Mouse (Mus musculus) stomach, embryonic 15.5 days (tissue): ENCODE results near the gene Frmpd2. TPM values are rescaled to one million over a fixed set of nuclear protein-coding genes. Genes with fewer than 3 reads are reported as not detected.

Experiments used
- ATAC-seq: fragments of 200-750 bp; cut with Nextera tagmentation; 2 replicates; pipeline ENCODE4 v1.8.0; 2017; ENCODE audit warnings: low read depth, moderate number of reproducible peaks, moderate TSS enrichment; ENCODE audit not compliant: insufficient read depth, low FRiP score
- H3K27ac ChIP-seq: fragments of 300-500 bp; sonication (generic); 2 replicates; pipeline ENCODE4 v1.5.1; 2015; ENCODE audit warnings: mild to moderate bottlenecking, inconsistent platforms
- H3K27me3 ChIP-seq: fragments of 300-500 bp; sonication (generic); replicated peaks from 2 replicates; pipeline ENCODE4 v1.6.1; 2015; ENCODE audit warnings: inconsistent platforms
- H3K36me3 ChIP-seq: fragments of 300-500 bp; sonication (generic); 2 replicates; pipeline ENCODE4 v1.6.1; 2015; ENCODE audit warnings: inconsistent platforms
- H3K4me1 ChIP-seq: fragments of 300-500 bp; sonication (generic); 2 replicates; pipeline ENCODE4 v1.6.1; 2015; ENCODE audit warnings: inconsistent platforms
- H3K4me2 ChIP-seq: fragments of 300-500 bp; sonication (generic); 2 replicates; pipeline ENCODE4 v1.6.1; 2015; ENCODE audit warnings: mild to moderate bottlenecking, inconsistent platforms
- H3K4me3 ChIP-seq: fragments of 300-500 bp; sonication (generic); replicated peaks from 2 replicates; pipeline ENCODE4 v1.5.1; 2015; ENCODE audit warnings: inconsistent platforms
- H3K9ac ChIP-seq: fragments of 300-500 bp; sonication (generic); 2 replicates; pipeline ENCODE4 v1.6.1; 2015; ENCODE audit warnings: inconsistent platforms
- H3K9me3 ChIP-seq: fragments of 300-500 bp; sonication (generic); 2 replicates; pipeline ENCODE4 v1.6.1; 2016; ENCODE audit warnings: inconsistent platforms
- WGBS: fragments of 180-500 bp; shearing (Covaris S2); methylation state at CpG from one replicate; pipeline ENCODE4 v1.1.7; 2015; 5-methylcytosine and 5-hydroxymethylcytosine counted together
- polyA plus RNA-seq: library from polyadenylated mRNA; unstranded; fragments of >200 nt; fragmentation: Nextera tagmentation; extraction: Ambion mirVana; gene quantifications from 2 replicates; pipeline ENCODE4 v1.2.1, GENCODE M21; 2015

Gene Frmpd2
- polyA plus RNA-seq, 1 experiment from 2014 or later: 0.12 TPM

GRCm38 (mm10) chr14:33467766-33468165 is 3.7 kb upstream of the Frmpd2 start:
- Histone ChIP-seq H3K9ac (no peak overlapping the region), H3K4me3 (no peak overlapping the region), H3K9me3 (no peaks in the 10 kb centered on the region), H3K4me1 (no peaks in the 10 kb centered on the region), H3K27ac (no peak overlapping the region), H3K4me2 (no peak overlapping the region), H3K27me3 (no peaks in the 10 kb centered on the region), H3K36me3 (no peaks in the 10 kb centered on the region)
- no peak for ATAC-seq
- WGBS: 69% methylated on average over 6 of the region's 6 CpGs

- WGBS: 64% methylated on average over 2 of the region's 2 CpGs
- ATAC-seq: no peak
- Histone ChIP-seq H3K4me3 (no peak overlapping the region), H3K9me3 (no peaks in the 10 kb centered on the region), H3K9ac (no peak overlapping the region), H3K4me2 (no peak overlapping the region), H3K4me1 (no peaks in the 10 kb centered on the region), H3K36me3 (no peaks in the 10 kb centered on the region), H3K27ac (no peak overlapping the region), H3K27me3 (no peaks in the 10 kb centered on the region)
Measured at GRCm38 (mm10) chr14:33474461-33474860, 3.0 kb downstream of the Frmpd2 start.

- H3K27me3 ChIP-seq: no peaks in the 10 kb centered on the region
Measured at GRCm38 (mm10) chr14:33476094-33476760, 4.7 kb downstream of the Frmpd2 start.

GRCm38 (mm10) chr14:33481991-33482390 is 10.5 kb downstream of the Frmpd2 start:
- Histone ChIP-seq H3K27ac (no peak overlapping the region), H3K27me3 (no peaks in the 10 kb centered on the region), H3K36me3 (no peaks in the 10 kb centered on the region), H3K9me3 (no peaks in the 10 kb centered on the region), H3K4me2 (no peak overlapping the region), H3K4me1 (no peaks in the 10 kb centered on the region), H3K4me3 (no peak overlapping the region), H3K9ac (no peak overlapping the region)
- ATAC-seq: no peak
- WGBS: 63% methylated on average over 3 of the region's 3 CpGs

More at GRCm38 (mm10) chr14:33476094-33476760, 4.7 kb downstream of the Frmpd2 start:
- Histone ChIP-seq H3K4me1 (no peaks in the 10 kb centered on the region), H3K4me3 (no peak overlapping the region), H3K9me3 (no peaks in the 10 kb centered on the region), H3K36me3 (no peaks in the 10 kb centered on the region), H3K9ac (no peak overlapping the region), H3K27ac (no peak overlapping the region), H3K4me2 (no peak overlapping the region)
- ATAC-seq: no peak
- 7% methylated on average over 3 of the region's 3 CpGs for WGBS

- Histone ChIP-seq H3K36me3 (no peaks in the 10 kb centered on the region), H3K4me2 (no peak overlapping the region), H3K4me1 (no peaks in the 10 kb centered on the region), H3K4me3 (no peak overlapping the region), H3K9me3 (no peaks in the 10 kb centered on the region), H3K27me3 (no peaks in the 10 kb centered on the region), H3K9ac (no peak overlapping the region), H3K27ac (no peak overlapping the region)
- no peak for ATAC-seq
- WGBS: 61% methylated on average over 15 of the region's 15 CpGs
Measured at GRCm38 (mm10) chr14:33487805-33488550, 16.5 kb downstream of the Frmpd2 start.

GRCm38 (mm10) chr14:33495226-33495625 is 23.7 kb downstream of the Frmpd2 start:
- 63% methylated on average over 4 of the region's 4 CpGs for WGBS
- Histone ChIP-seq H3K27ac (no peak overlapping the region), H3K4me2 (no peak overlapping the region), H3K36me3 (no peaks in the 10 kb centered on the region), H3K9ac (no peak overlapping the region), H3K4me3 (no peak overlapping the region), H3K27me3 (no peaks in the 10 kb centered on the region), H3K4me1 (no peaks in the 10 kb centered on the region), H3K9me3 (no peaks in the 10 kb centered on the region)
- no peak for ATAC-seq

- ATAC-seq: no peak
- 62% methylated on average over 5 of the region's 5 CpGs for WGBS
Measured at GRCm38 (mm10) chr14:33497418-33497817, 25.9 kb downstream of the Frmpd2 start.

GRCm38 (mm10) chr14:33498849-33499248 is 27.4 kb downstream of the Frmpd2 start:
- WGBS: 55% methylated on average over 3 of the region's 3 CpGs
- Histone ChIP-seq H3K27ac (no peak overlapping the region), H3K4me1 (no peaks in the 10 kb centered on the region), H3K27me3 (no peaks in the 10 kb centered on the region), H3K36me3 (no peaks in the 10 kb centered on the region), H3K9me3 (no peaks in the 10 kb centered on the region), H3K9ac (no peak overlapping the region), H3K4me2 (no peak overlapping the region), H3K4me3 (no peak overlapping the region)
- no peak for ATAC-seq

More at GRCm38 (mm10) chr14:33497418-33497817, 25.9 kb downstream of the Frmpd2 start:
- Histone ChIP-seq H3K4me1 (no peaks in the 10 kb centered on the region), H3K36me3 (no peaks in the 10 kb centered on the region), H3K4me3 (no peak overlapping the region), H3K27me3 (no peaks in the 10 kb centered on the region), H3K9me3 (no peaks in the 10 kb centered on the region), H3K9ac (no peak overlapping the region), H3K27ac (no peak overlapping the region), H3K4me2 (no peak overlapping the region)

- H3K4me3 ChIP-seq: no peak overlapping the region
- no peak overlapping the region for H3K9ac ChIP-seq
- no peak overlapping the region for H3K27ac ChIP-seq
- no peak overlapping the region for H3K4me2 ChIP-seq
- H3K4me1 ChIP-seq: no peaks in the 10 kb centered on the region
- no peaks in the 10 kb centered on the region for H3K36me3 ChIP-seq
- no peaks in the 10 kb centered on the region for H3K9me3 ChIP-seq
- H3K27me3 ChIP-seq: no peaks in the 10 kb centered on the region
- ATAC-seq: no peak
- 72% methylated on average over 10 of the region's 10 CpGs for WGBS
Measured at GRCm38 (mm10) chr14:33500631-33501030, 29.1 kb downstream of the Frmpd2 start.

GRCm38 (mm10) chr14:33503311-33503710 is 31.8 kb downstream of the Frmpd2 start:
- Histone ChIP-seq H3K9me3 (no peaks in the 10 kb centered on the region), H3K4me2 (no peak overlapping the region), H3K36me3 (no peaks in the 10 kb centered on the region), H3K4me3 (no peak overlapping the region), H3K27ac (no peak overlapping the region), H3K4me1 (no peaks in the 10 kb centered on the region), H3K9ac (no peak overlapping the region), H3K27me3 (no peaks in the 10 kb centered on the region)
- 78% methylated on average over 9 of the region's 9 CpGs for WGBS
- no peak for ATAC-seq

GRCm38 (mm10) chr14:33506696-33507095 is 35.2 kb downstream of the Frmpd2 start:
- no peaks in the 10 kb centered on the region for H3K27me3 ChIP-seq
- H3K4me2 ChIP-seq: no peak overlapping the region
- no peak overlapping the region for H3K9ac ChIP-seq
- no peaks in the 10 kb centered on the region for H3K4me1 ChIP-seq
- no peak overlapping the region for H3K27ac ChIP-seq
- ATAC-seq: no peak
- no peaks in the 10 kb centered on the region for H3K9me3 ChIP-seq
- H3K36me3 ChIP-seq: no peaks in the 10 kb centered on the region
- 73% methylated on average over 4 of the region's 4 CpGs for WGBS
- no peak overlapping the region for H3K4me3 ChIP-seq

GRCm38 (mm10) chr14:33508660-33509059 is 37.2 kb downstream of the Frmpd2 start:
- H3K9me3 ChIP-seq: no peaks in the 10 kb centered on the region
- 73% methylated on average over 1 of the region's 1 CpGs for WGBS
- no peaks in the 10 kb centered on the region for H3K36me3 ChIP-seq
- no peak overlapping the region for H3K4me3 ChIP-seq
- no peak overlapping the region for H3K9ac ChIP-seq
- ATAC-seq: no peak
- no peak overlapping the region for H3K4me2 ChIP-seq
- H3K27ac ChIP-seq: no peak overlapping the region
- H3K4me1 ChIP-seq: no peaks in the 10 kb centered on the region
- no peaks in the 10 kb centered on the region for H3K27me3 ChIP-seq
